Mouse (Mus musculus): ENCODE measurements around the gene Clip2.
A peak's percentile ranks its signal among the peaks of the same experiment; 100 is the strongest.
"Not testable (repeated sequence)": the region's sequence is repeated elsewhere in the genome, so short reads cannot be mapped to it uniquely, and the experiment has no call there.

Gene Clip2

DNA sequence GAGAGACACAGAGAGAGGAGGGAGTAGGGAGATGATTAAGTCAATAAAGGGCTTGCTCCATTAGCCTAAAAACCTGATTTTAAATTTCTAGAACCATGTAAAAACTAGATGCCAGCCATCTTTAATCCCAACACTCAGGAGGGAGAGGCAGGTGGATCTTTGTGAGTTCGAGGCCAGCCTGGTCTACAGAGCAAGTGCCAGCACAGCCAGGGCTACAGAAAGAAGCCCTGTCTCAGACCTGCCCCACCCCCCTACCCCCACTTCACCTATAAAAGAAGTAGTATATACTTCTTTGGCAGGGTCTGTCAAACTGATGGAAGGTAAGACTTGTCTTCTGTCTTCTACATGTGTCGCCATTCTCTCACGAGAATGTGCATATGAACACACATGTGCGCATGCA lies 91.7 kb downstream of the Clip2 start:
- no peak for DNase-seq (ENCODE audit: low spot score in 2 of 2)

DNA sequence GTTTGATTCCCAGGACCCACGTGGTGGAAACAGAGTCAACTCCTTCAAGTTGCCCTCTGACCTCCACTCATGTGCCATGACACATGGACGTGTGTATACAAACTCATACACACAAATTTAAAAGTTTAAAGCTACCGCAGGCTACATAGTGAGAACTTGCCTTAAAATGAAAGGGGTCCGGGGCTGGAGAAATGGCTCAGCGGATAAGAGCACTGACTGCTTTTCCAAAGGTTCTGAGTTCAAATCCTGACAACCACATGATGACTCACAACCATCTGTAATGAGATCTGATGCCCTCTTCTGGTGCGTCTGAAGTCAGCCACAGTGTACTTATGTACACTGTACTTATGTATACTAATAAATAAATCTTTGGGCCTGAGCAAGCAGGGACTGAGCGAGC lies 93.1 kb downstream of the Clip2 start:
- DNase-seq (ENCODE audit: low spot score in 2 of 2): no peak

DNA sequence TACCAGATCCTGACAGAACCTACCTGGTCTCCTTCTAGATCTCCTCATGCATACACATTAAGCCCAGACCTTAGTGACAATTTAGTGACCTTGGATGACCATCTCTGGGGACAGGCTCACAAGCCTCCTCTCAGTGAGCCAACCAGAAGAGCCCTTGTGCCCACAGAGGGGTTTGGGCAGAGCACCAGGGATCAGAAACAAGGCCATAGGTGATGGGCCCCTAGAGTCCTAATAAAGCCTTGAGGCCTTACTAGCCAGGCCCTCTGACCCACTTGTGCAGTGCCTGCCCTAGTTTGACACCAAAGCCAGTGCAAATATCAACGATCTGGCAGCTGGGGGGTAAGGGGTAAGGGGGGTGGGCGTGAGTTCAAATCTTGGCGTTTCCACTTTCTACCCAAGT lies 93.8 kb downstream of the Clip2 start:
- DNase-seq (ENCODE audit: low spot score in 2 of 2): no peak

DNA sequence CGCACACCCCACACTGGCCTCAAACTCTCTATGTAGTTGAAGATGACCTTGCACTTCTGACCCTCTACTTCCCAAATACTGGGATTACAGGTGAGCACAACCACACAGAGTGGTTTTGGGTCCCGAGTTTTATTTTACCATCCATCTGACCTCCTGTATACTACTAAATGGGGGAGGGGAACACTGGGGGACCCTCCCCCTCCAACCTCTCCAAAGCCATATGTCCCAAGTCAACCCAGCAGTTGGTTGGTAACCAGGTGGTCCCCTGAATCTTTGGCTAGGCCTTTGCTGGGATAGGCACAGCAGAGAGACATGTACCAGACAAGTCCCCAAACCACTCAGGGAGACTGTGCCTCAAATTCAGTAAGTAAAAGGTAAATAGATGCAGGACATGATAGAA lies 94.9 kb downstream of the Clip2 start:
- DNase-seq (ENCODE audit: low spot score in 2 of 2): no peak

DNA sequence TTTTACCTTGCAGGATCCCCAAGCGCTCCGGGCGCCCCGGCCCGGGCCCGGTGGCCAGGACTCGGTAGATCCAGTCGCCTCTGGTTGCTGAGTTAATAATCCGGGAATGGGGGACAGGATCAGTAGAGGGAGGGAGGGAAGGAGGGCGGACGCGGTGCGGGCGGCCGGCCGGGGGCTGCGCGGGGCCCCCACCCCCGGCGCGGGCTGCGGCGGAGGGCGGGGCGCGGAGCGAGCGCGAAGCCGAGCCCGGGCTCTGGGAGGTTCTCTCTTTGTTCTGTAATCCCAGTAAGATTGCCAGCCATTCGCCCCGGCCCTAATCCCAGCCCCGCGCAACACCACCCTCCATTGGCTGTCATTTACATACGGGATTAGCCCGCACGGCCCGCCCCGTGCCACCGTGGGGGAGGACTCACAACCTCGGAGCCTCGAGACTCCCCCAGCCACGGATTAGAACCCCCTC lies 95.7 kb downstream of the Clip2 start, which contains the start of gene Gtf2ird1:
Gene Gtf2ird1, minus strand, starts transcription at position 214 of the 460 bp plus-strand sequence.
- DNase-seq (ENCODE audit: low spot score in 2 of 2): peak; percentile 50 to 62

DNA sequence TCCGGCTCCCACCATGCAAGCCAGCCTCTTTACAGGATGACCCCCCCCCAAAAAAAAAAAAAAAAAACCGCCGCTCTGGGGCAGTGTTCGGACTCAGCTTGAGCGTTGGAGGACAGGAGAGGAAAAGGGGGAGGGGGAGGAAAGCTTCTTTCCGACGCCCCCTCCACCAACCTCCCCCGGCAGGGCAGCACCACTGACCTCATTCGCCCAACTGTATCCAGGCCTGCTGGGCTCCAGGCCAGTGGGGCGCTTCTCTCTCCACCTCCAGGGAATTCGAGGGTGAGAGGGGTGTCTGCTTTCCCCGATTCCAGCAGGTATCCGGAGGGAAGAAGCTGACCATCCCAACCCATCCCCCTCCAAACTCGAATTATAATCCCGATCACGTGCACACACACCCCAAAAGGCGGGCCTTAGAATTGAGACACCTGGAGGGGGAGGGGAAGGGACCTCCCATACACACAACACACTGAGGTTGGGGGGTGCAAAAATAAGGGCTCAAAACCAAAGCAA lies 96.3 kb downstream of the Clip2 start:
- DNase-seq (ENCODE audit: low spot score in 2 of 2): peak; percentile 71 to 72

DNA sequence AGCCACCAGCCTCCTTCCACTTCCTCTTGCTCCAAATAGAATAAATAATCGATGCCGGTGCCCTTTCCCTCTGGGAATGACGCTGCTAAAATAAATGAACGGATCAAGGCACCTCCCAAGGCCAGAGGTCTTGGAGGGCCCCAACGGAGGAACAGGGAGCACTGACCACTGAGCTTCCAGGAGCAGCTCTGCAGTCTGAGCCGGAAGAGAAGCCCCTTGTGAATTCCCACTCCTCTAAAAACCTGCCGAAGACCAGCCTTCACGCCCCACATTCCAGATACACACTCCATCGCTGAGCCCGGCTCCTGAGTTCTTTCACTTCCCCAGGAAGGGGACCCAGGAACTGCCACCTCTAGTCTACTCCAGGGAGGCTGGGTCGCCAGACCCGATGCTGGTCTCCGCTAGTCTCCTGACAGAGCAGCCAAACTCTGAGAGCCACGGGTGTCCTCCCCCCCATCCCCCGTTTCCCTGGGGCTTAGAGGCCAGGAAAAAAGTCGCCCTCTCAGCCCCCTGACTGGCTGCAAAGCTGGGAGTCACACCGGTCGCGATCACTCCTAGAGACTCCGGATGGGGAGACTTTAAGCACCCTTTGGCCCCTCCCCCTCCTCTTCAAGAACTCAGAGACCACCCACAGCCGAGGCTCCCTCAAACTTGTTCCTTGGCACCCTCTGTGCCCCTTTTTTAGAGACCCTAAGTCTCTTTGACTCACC lies 96.9 kb downstream of the Clip2 start:
- DNase-seq (ENCODE audit: low spot score in 2 of 2): peak; percentile 81 to 85

DNA sequence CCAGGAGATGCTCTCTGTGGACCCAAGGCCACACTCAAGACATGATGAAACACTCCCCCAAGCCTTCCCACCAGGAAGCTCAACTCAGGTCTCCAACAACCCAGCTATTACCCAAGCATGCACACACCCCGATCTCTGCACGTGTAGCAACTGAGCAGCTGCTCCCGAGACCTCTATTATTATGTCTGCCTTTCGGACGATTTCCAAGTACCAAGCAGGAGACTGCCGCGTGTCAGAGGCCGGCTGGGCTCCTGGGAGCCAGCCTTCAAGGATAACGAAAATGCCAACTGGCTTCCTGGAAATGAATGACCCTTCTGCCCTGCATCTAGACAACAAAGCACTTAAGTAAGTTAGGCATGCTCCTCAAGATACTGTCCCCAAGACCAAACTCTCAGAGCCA lies 97.8 kb downstream of the Clip2 start:
- no peak for DNase-seq (ENCODE audit: low spot score in 2 of 2)

DNA sequence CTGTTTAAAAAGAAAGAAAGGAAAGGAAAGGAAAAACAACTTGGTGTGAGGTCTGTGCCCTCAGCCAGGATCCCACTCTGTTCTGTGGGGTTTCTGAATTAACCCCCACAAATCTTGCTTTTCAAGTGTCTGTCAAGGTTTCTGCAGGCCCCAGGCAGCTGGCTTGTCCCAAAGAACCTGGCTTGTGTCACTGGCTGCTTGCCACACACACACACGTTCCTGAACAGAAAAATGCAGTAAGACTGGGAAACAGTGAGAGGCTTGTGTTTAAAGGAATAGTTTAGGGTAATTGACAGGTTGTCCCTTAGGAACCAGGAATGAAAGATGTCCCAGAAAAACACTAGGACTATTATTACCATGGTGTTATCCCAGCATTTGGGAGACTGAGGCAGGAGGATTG lies 98.7 kb downstream of the Clip2 start:
- DNase-seq (ENCODE audit: low spot score in 2 of 2): no peak

DNA sequence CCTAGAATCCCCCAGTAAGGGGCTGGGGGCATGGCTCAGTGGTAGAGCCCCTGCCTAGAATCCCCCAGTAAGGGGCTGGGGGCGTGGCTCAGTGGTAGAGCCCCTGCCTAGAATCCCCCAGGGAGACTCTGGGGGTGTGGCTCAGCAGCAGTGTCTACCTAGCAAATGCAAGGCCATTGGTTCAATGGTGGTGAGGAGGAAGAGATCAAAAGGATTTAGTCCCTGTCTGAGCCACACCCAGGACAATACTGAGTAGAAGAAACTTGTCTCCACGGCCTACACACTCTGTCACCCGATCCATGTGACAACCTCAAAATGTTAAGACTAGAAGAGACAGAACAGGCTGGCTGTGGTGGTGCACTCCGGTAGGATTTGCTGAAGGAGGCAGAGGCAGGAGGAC lies 105.5 kb downstream of the Clip2 start:
- DNase-seq (ENCODE audit: low spot score in 2 of 2): not testable (repeated sequence)

DNA sequence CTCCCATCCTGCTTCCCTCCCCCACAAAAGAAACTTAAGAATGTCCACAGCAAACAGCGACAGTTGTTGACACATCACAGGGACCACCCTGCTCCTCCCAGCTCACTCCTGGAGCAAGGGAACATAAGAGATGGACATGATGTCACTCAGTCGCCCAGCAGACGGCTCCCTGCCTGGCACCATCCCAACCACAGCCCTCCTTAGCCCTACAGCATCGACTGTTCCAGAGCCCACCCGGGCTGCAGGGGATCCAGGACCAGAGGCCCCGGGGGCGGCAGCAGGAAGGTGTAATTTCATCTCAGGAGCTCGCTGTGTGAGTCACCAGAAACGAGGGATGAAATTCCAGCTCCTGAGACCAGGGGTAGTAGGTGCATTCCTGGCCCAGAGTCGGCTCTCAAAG lies 106.3 kb downstream of the Clip2 start:
- DNase-seq (ENCODE audit: low spot score in 2 of 2): no peak

DNA sequence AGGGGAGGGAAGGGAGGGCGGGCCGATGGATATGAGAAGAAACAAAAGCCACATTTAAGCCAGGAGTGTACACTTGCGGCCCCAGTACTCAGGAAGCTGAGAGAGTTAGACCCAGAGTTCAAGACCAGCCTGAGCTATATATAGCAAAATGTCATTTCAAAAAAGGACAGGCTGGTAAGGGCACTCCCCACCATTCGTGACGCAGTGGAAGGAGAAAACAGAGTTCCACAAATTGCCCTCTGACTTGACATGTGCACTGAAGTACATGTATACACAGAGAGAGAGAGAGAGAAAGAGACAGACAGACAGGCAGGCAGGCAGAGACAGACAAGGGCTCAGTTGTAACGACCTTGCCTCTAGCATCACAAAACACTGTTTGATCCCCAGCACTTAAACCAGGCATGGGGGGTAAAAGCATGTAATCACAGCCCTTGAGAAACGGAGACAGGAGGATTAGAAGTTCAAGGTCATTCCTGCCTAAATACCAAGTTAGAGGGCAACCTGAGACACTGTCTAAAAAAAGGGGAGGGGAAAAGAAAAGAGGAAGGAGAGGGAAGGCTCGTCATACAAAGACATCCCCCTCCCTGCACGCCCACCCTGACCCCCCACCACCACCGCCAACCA lies 106.9 kb downstream of the Clip2 start:
- DNase-seq (ENCODE audit: low spot score in 2 of 2): no peak

DNA sequence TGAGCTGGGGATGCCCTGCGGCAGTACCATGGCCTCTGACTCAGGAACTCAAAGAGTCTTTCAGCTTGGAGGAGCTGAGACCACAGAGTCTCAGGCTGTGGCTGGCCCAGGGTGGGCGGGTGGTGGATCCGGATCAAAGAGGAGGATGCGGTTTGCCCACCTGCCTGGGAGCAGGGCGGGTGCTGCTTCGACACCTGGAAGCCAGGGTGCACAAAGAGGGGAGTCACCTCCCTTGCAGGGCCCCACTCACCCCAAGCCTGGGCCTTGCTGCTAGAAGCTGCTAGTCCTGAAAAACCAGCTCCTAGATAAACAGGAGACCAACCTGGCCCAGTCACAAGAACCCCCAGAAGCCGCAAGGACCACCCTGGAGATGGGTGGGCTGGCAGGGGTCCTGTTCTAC lies 107.8 kb downstream of the Clip2 start:
- DNase-seq (ENCODE audit: low spot score in 2 of 2): peak; percentile 94 to 98

DNA sequence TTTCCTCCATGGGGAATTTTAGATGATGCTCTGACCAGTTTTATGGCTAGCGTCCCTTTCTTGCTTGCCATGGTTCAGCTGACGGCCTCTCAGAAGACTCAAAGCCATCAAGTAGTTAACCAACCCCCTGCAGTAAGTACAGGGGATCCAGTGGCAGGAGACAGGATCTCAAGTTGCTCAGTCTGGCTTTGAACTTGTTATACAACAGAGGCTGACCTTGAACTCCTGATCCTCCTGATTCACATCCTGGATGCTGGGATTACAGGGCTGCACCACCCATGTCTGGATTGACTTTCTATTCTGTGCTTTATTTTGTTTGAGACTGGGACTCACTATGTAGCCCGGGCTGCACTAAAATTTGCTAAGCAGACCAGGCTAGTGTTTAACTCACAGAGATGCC lies 110.2 kb downstream of the Clip2 start:
- no peak for DNase-seq (ENCODE audit: low spot score in 2 of 2)

DNA sequence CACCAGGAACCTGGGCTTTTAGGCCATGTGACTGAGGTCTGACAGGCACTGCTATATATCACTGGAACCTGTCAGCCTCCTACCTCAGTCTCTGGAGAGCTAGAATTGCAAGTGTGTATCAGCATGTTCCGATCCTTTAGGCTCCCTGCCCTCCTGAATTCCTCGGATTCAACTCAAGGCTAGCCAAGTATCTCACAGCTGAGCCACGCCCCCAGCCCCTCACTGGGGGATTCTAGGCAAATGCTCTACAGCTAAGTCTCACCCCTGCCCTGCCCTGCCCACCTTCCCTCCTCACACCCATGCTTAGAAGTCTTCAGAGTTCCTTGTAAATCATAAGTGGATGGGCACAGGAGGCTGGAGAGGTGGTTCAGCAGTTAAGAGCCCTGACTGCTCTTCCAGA lies 111.1 kb downstream of the Clip2 start:
- DNase-seq (ENCODE audit: low spot score in 2 of 2): no peak

DNA sequence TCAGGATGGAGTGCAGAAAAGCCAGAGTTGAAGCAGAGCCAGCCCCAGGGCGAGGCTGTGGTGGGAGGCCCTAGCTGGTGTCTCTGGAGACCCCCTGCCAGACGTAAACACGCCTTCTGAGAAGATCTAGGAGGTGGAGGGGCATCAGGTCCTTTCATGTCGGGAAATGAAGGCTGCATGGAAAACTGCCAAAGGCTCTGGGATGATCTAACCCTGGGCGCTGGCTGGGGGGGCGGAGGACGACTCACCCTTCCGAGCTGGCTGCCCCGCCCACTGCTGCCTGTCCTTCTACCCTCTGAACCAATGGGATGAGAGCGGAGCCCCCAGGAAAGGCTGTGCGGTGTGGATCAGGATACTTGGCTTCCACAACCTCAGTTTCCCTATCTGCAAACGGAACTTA lies 112.1 kb downstream of the Clip2 start:
- no peak for DNase-seq (ENCODE audit: low spot score in 2 of 2)

DNA sequence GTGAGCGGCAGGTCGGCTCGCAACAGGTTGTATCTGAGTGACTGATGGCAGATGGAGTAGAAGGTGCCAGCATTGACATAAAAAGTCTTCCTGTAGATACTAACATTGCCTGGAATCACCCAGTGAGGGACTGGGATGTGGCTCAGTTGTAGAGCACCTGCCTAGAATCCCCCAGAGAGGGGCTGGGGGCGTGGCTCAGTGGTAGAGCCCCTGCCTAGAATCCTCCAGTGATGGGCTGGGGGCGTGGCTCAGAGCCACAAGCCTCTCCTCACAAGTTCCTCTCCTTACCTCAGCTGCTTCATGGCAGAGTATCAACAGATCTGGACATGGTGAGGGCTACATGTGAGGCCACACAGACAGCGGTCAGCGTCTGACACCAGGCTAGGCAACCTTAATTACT lies 112.8 kb downstream of the Clip2 start:
- no peak for DNase-seq (ENCODE audit: low spot score in 2 of 2)
